Mouse (Mus musculus): ENCODE results near the gene Txndc16. TPM values are rescaled to one million over a fixed set of nuclear protein-coding genes. Genes with fewer than 3 reads are reported as not detected.

Txndc16 gene
- total RNA-seq (2021): 10 to 100 TPM in 1 of 2 experiments, 1 to 10 TPM in 1; 9.9 to 13.5 TPM

GRCm38 (mm10) chr14:45220090-45220956 is at the start of gene Txndc16:
TSS of gene Txndc16 (minus strand) at chr14:45220328.
- DNase-seq: peak; percentile 83 to 84
- intact Hi-C loops (cut with DNase I): no loop called here

GRCm38 (mm10) chr14:45263831-45264592 is 43.9 kb upstream of the Txndc16 start:
- intact Hi-C loops (cut with DNase I): no loop called here
- DNase-seq: no peak

GRCm38 (mm10) chr14:45251548-45252076 is 31.5 kb upstream of the Txndc16 start:
- no peak for DNase-seq
- intact Hi-C loops (cut with DNase I): no loop called here

GRCm38 (mm10) chr14:45241613-45242012 is 21.5 kb upstream of the Txndc16 start:
- intact Hi-C loops (cut with DNase I): no loop called here
- DNase-seq: no peak

GRCm38 (mm10) chr14:45239042-45239441 is 18.9 kb upstream of the Txndc16 start:
- intact Hi-C loops (cut with DNase I): no loop called here
- DNase-seq: no peak

GRCm38 (mm10) chr14:45220957-45221630 is 966 bp upstream of the Txndc16 start:
- DNase-seq: no peak
- intact Hi-C loops (cut with DNase I): no loop called here

- intact Hi-C loops (cut with DNase I): loop anchor here (2.0 to 10.0 kb wide), 3 partner anchors 99 to 335 kb away; partner anchors contain the start of gene Ero1l
- peak; percentile 94 to 95 for DNase-seq
These were observed 643 bp downstream of the Txndc16 start, which contains the start of gene Gpr137c for GRCm38 (mm10) chr14:45219281-45220089. TSS of gene Gpr137c (plus strand) at chr14:45219717.

- DNase-seq: no peak
- intact Hi-C loops (cut with DNase I): loop anchor here (2.0 to 10.0 kb wide), 3 partner anchors 101 to 337 kb away; partner anchors contain the start of gene Ero1l
These were observed 2.4 kb downstream of the Txndc16 start for GRCm38 (mm10) chr14:45217693-45218092.

GRCm38 (mm10) chr14:45216711-45217340 is 3.3 kb downstream of the Txndc16 start:
- intact Hi-C loops (cut with DNase I): loop anchor here (5.0 to 10.0 kb wide), 2 partner anchors 115 to 338 kb away; no protein-coding TSS in a partner anchor
- no peak for DNase-seq

- no peak for DNase-seq
- intact Hi-C loops (cut with DNase I): loop anchor here (10.0 kb wide), 1 partner anchor 343 kb away; no protein-coding TSS in a partner anchor
These were observed 8.7 kb downstream of the Txndc16 start for GRCm38 (mm10) chr14:45211431-45211830.

- no peak for DNase-seq
- intact Hi-C loops (cut with DNase I): loop anchor here (10.0 kb wide), 1 partner anchor 344 kb away; no protein-coding TSS in a partner anchor
These were observed 9.4 kb downstream of the Txndc16 start for GRCm38 (mm10) chr14:45210683-45211082.

- DNase-seq: no peak
- intact Hi-C loops (cut with DNase I): no loop called here
These were observed 19.5 kb downstream of the Txndc16 start for GRCm38 (mm10) chr14:45200607-45201006.

- no peak for DNase-seq
- intact Hi-C loops (cut with DNase I): no loop called here
These were observed 29.1 kb downstream of the Txndc16 start for GRCm38 (mm10) chr14:45190999-45191398.

- intact Hi-C loops (cut with DNase I): no loop called here
- DNase-seq: no peak
These were observed 38.5 kb downstream of the Txndc16 start for GRCm38 (mm10) chr14:45181611-45182010.

GRCm38 (mm10) chr14:45179606-45180005 is 40.5 kb downstream of the Txndc16 start:
- intact Hi-C loops (cut with DNase I): no loop called here
- DNase-seq: no peak

GRCm38 (mm10) chr14:45179186-45179585 is 40.9 kb downstream of the Txndc16 start:
- intact Hi-C loops (cut with DNase I): no loop called here
- DNase-seq: no peak

- intact Hi-C loops (cut with DNase I): no loop called here
- no peak for DNase-seq
These were observed 45.0 kb downstream of the Txndc16 start for GRCm38 (mm10) chr14:45175012-45175740.

GRCm38 (mm10) chr14:45172260-45172659 is 47.9 kb downstream of the Txndc16 start:
- DNase-seq: no peak
- intact Hi-C loops (cut with DNase I): no loop called here
